In the genomic region with DNA sequence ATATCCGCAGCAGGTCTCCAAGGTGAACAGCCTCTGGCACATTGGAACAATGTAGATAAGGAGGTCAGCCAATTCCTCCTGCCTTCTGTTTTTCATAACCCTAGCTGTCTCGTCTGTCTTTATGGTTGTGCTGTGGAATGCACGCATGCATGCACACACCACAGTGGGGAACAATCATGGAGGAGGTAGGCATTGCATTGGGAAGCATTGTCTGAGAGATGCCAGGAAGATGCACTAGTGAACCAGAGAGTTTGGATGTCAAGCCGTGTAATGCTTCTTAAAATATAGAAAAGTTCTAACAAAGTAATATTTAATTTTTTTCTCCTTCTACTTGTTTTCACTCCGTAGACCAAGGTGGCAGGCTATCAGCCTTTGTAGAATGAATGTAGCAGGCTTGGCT, we compare ENCODE assay signal across 21 mouse cellular contexts. TPM values are rescaled to one million over a fixed set of nuclear protein-coding genes. Genes with fewer than 3 reads are reported as not detected.
A peak's percentile ranks its signal among the peaks of the same experiment; 100 is the strongest.
DNase-seq lines count a peak whose midpoint lies in the region; TF ChIP-seq lines count a peak whose summit lies in the region.
"Had no signal": no experiment of that assay in that cellular context is flagged by ENCODE, and none has a peak within 500 bp of the region (broad histone marks: within the 10 kb centered on the region; RNA-seq: fewer than 3 reads in every experiment).

No protein-coding gene starts in this region.

- DNase-seq in 416B (ENCODE audit: low read depth) (peak; percentile 54), ES-CJ7 (ENCODE audit: low read depth, low spot score) (peak; percentile 52), ZHBTc4 (ENCODE audit: low read depth, low spot score) (peak; percentile 33)
- peak; percentile 17 for DNase-seq in splenic B cell, adult 2 months (ENCODE audit: low read depth, low spot score)
- no peak for DNase-seq in adrenal gland, postnatal 14 days
- DNase-seq in left cerebral cortex, adult 2 months (ENCODE audit: extremely low spot score in 1 of 2, low spot score in 2 of 2), result no peak
- DNase-seq: adrenal gland, adult 2 months; adrenal gland, postnatal 36 days; cerebellum, adult 8-10 months; cerebellum, postnatal 14 days; embryo, embryonic 11 days; gastrocnemius, postnatal 36 days; heart, adult 11 months; heart, postnatal 36 days had no signal

- no peaks in the 10 kb centered on the region for H3K36me3 ChIP-seq in splenic B cell, adult 2 months (ENCODE audit: control insufficient read depth, insufficient read depth, low read length, poor library complexity, severe bottlenecking)
- H3K36me3 ChIP-seq: embryonic facial prominence, embryonic 15.5 days; forebrain, embryonic 10.5 days; heart, embryonic 13.5 days; hindbrain, embryonic 15.5 days had no signal

- no peak for TF ChIP-seq CTCF in left cerebral cortex, adult 2 months (IDR thresholded peaks at IDR 0.05)

- no peak overlapping the region for H3K27ac ChIP-seq in left cerebral cortex, adult 2 months
- H3K27ac ChIP-seq: embryonic facial prominence, embryonic 15.5 days; forebrain, embryonic 10.5 days; heart, embryonic 13.5 days; hindbrain, embryonic 15.5 days had no signal

- no peaks in the 10 kb centered on the region for H3K27me3 ChIP-seq in splenic B cell, adult 2 months (ENCODE audit: control insufficient read depth, insufficient read depth, low read length, poor library complexity, severe bottlenecking)
- H3K27me3 ChIP-seq: embryonic facial prominence, embryonic 15.5 days; heart, embryonic 13.5 days; hindbrain, embryonic 15.5 days; Patski had no signal

- intact Hi-C loops in left cerebral cortex, adult 2 months (cut with DNase I), result no loop called here

- no peak overlapping the region for H3K4me3 ChIP-seq in left cerebral cortex, adult 2 months
- H3K4me3 ChIP-seq: embryonic facial prominence, embryonic 15.5 days; erythroblast, embryonic 14.5 days; forebrain, embryonic 10.5 days; heart, embryonic 13.5 days; hindbrain, embryonic 15.5 days had no signal

RNA-seq across cellular contexts. Expression of a gene that starts 20.1 kb away (rescaled TPM):
- total RNA-seq in adrenal gland, postnatal 14 days (2021), result 136 TPM in 2 replicates
- total RNA-seq in left cerebral cortex, adult 2 months (2021), result 100 to 1,000 TPM; 256 to 271 TPM

RNA-seq across cellular contexts. Expression of a gene that starts 25.0 kb away (rescaled TPM):
- 24.9 and 26.4 TPM in 2 replicates for total RNA-seq in adrenal gland, postnatal 14 days (2021)
- 10 to 100 TPM; 94.8 to 95.0 TPM for total RNA-seq in left cerebral cortex, adult 2 months (2021)

RNA-seq across cellular contexts. Expression of a gene that starts 33.5 kb away (rescaled TPM):
- 13.5 and 14.7 TPM in 2 replicates for total RNA-seq in adrenal gland, postnatal 14 days (2021)
- total RNA-seq in left cerebral cortex, adult 2 months (2021), result under 1 TPM; 0.30 to 0.32 TPM

RNA-seq across cellular contexts. Expression of a gene that starts 49.9 kb away (rescaled TPM):
- 3.3 and 5.6 TPM in 2 replicates for total RNA-seq in adrenal gland, postnatal 14 days (2021)
- 10 to 100 TPM in 1 of 2 experiments, 1 to 10 TPM in 1; 9.4 to 12.8 TPM for total RNA-seq in left cerebral cortex, adult 2 months (2021)
- total RNA-seq: adrenal gland, adult 2 months; common myeloid progenitor, adult 5-6 weeks had no signal

RNA-seq across cellular contexts. Expression of a gene that starts 53.9 kb away (rescaled TPM):
- 54.9 and 57.8 TPM in 2 replicates for total RNA-seq in adrenal gland, postnatal 14 days (2021)
- total RNA-seq in left cerebral cortex, adult 2 months (2021), result 10 to 100 TPM; 38.7 to 39.1 TPM

Comparison
In these comparisons a context has a peak if more than half of its experiments do, and no peak if none do; other contexts are left out.
1. DNase-seq: peak in 416B (single experiment), ES-CJ7 (single experiment), ZHBTc4 (single experiment) and splenic B cell, adult 2 months (single experiment); none in adrenal gland, postnatal 14 days (single experiment) and left cerebral cortex, adult 2 months (0 of 2).
2. RNA of a gene that starts 33.5 kb away (total RNA-seq): 13.5 to 14.7 TPM in adrenal gland, postnatal 14 days; 0.30 to 0.32 TPM in left cerebral cortex, adult 2 months; every median in the first group is over 10 times any median in the second.